In genomic region chr2:93415281-93415680, GRCm38 (mm10) we compare ENCODE assay signal across 8 mouse cellular contexts. TPM values are rescaled to one million over a fixed set of nuclear protein-coding genes. Genes with fewer than 3 reads are reported as not detected.
A peak's percentile ranks its signal among the peaks of the same experiment; 100 is the strongest.
DNase-seq lines count a peak whose midpoint lies in the region; ATAC-seq and TF ChIP-seq lines count a peak whose summit lies in the region.

No protein-coding gene starts in this region.

- H3K4me2 ChIP-seq in heart, postnatal 0 days (ENCODE audit: low read depth, low read length), result no peak overlapping the region

- no peaks in the 10 kb centered on the region for H3K79me2 ChIP-seq in MEL (ENCODE audit: control insufficient read depth, insufficient read depth, low read length, poor library complexity)

- 35% methylated on average over 5 of the region's 5 CpGs for WGBS in heart, postnatal 0 days

- peak; percentile 18 for DNase-seq in heart, postnatal 0 days (ENCODE audit: low spot score)
- no peak for DNase-seq in heart, adult 8-10 months (ENCODE audit: low spot score)
- DNase-seq in 416B (ENCODE audit: low read depth) (peak; percentile 28), MEL (ENCODE audit: low read depth, low spot score) (peak; percentile 66)
- DNase-seq in testis, postnatal 14 days (ENCODE audit: low spot score), result peak; percentile 39
- DNase-seq in cerebellum, adult 9-11 months, result no peak

- H3K4me1 ChIP-seq in heart, postnatal 0 days (ENCODE audit: control insufficient read depth, insufficient read depth), result no peaks in the 10 kb centered on the region
- peaks cover 11 to 16% of the 10 kb centered on the region in 2 experiments; a peak in 3 of 4 replicates for H3K4me1 ChIP-seq in MEL (ENCODE audit: control insufficient read depth in 1 of 2, insufficient read depth in 2 of 2, low read length in 2 of 2)

- H3K27ac ChIP-seq in heart, postnatal 0 days (ENCODE audit: low read depth), result no peak overlapping the region
- H3K27ac ChIP-seq in MEL (ENCODE audit: control insufficient read depth, low read depth, low read length), result no peak overlapping the region

- peak; percentile 64 for TF ChIP-seq RAD21 in MEL (IDR thresholded peaks at IDR 0.05; ENCODE audit: low read depth, low read length)

- TF ChIP-seq EP300 in heart, postnatal 0 days (IDR thresholded peaks at IDR 0.05; ENCODE audit: low read depth), result no peak
- no peak for TF ChIP-seq EP300 in MEL (IDR thresholded peaks at IDR 0.05; ENCODE audit: low read depth in 1 of 2, low read length in 2 of 2)

- H3K9me3 ChIP-seq in heart, postnatal 0 days (replicated peaks; ENCODE audit: control insufficient read depth, low read length), result no peaks in the 10 kb centered on the region
- H3K9me3 ChIP-seq in MEL (replicated peaks; ENCODE audit: insufficient read depth, low read length), result no peaks in the 10 kb centered on the region

- ATAC-seq in heart, postnatal 0 days (ENCODE audit: insufficient read depth, low read depth), result no peak
- peak; percentile 41; the same call in 1 of the 2 replicates for ATAC-seq in granulocyte monocyte progenitor cell, adult 5-6 weeks (replicated peaks; ENCODE audit: poor library complexity, severe bottlenecking)
- 0 out of 2 replicates have a peak, but pooled peaks have one; percentile 30 for ATAC-seq in megakaryocyte, adult 5-6 weeks (ENCODE audit: poor library complexity, severe bottlenecking)

- peak; percentile 61 for TF ChIP-seq CTCF in heart, postnatal 0 days (IDR thresholded peaks at IDR 0.05; ENCODE audit: low read depth)
- peak; percentile 89 to 93 (median 91) for TF ChIP-seq CTCF in MEL (IDR thresholded peaks at IDR 0.05 in 2 of 3, conservative IDR thresholded peaks at IDR 0.05 in 1 of 3; ENCODE audit: control insufficient read depth in 1 of 3, insufficient read depth in 1 of 3, low read depth in 2 of 3, low read length in 3 of 3, poor library complexity in 1 of 3, severe bottlenecking in 1 of 3)

- H3K4me3 ChIP-seq in heart, postnatal 0 days (ENCODE audit: low read depth, low read length), result no peak overlapping the region
- no peak overlapping the region for H3K4me3 ChIP-seq in MEL (ENCODE audit: control insufficient read depth in 1 of 2, insufficient read depth in 1 of 2, low read depth in 2 of 2, low read length in 2 of 2)

- no peak overlapping the region for H3K9ac ChIP-seq in heart, postnatal 0 days (replicated peaks; ENCODE audit: low read depth, low read length)
- no peak overlapping the region for H3K9ac ChIP-seq in MEL (ENCODE audit: control insufficient read depth, low read depth, low read length, poor library complexity, severe bottlenecking)

- no peaks in the 10 kb centered on the region for H3K36me3 ChIP-seq in heart, postnatal 0 days (replicated peaks; ENCODE audit: control insufficient read depth, insufficient read depth, low read length)
- peaks cover 0 to 9% of the 10 kb centered on the region in 2 experiments; a peak in 3 of 4 replicates for H3K36me3 ChIP-seq in MEL (ENCODE audit: control insufficient read depth in 1 of 2, insufficient read depth in 2 of 2, low read length in 2 of 2)

- TF ChIP-seq POLR2A in MEL (IDR thresholded peaks at IDR 0.05; ENCODE audit: control insufficient read depth in 1 of 2, insufficient read depth in 1 of 2, low read depth in 1 of 2, low read length in 2 of 2, poor library complexity in 1 of 2), result no peak

- H3K27me3 ChIP-seq in heart, postnatal 0 days (ENCODE audit: control insufficient read depth, insufficient read depth, low read length), result no peaks in the 10 kb centered on the region
- peaks cover 0 to 2% of the 10 kb centered on the region in 2 experiments; a peak in 1 of 4 replicates for H3K27me3 ChIP-seq in MEL (ENCODE audit: control insufficient read depth in 1 of 2, insufficient read depth in 2 of 2, low read length in 2 of 2)

TF ChIP-seq in MEL, 35 proteins besides CTCF, POLR2A, EP300 and RAD21:
- TF ChIP-seq SMC3 (IDR thresholded peaks at IDR 0.05; ENCODE audit: low read depth, low read length) (peak; percentile 86), NRF1 (IDR thresholded peaks at IDR 0.05; ENCODE audit: insufficient read depth, low read depth, low read length, poor library complexity, severe bottlenecking) (0 out of 2 replicates have a peak, but pooled peaks have one; percentile 7), ZC3H11A (IDR thresholded peaks at IDR 0.05; ENCODE audit: low read depth, low read length) (peak; percentile 51), CHD2 (IDR thresholded peaks at IDR 0.05; ENCODE audit: low read length) (no peak)

RNA-seq across cellular contexts. Expression of gene Cd82, which starts 47.7 kb away (rescaled TPM):
- 14.8 and 15.0 TPM in 2 replicates for total RNA-seq in heart, postnatal 0 days (2014; rRNA removed; ENCODE audit: low replicate concordance)
- polyA plus RNA-seq in heart, postnatal 0 days (2015; fragmentation: Nextera tagmentation; extraction: Ambion mirVana), result 15.4 and 17.1 TPM in 2 replicates
- total RNA-seq in heart, adult 8-10 months (2022), result 10 to 100 TPM; 15.6 to 24.4 (median 17.1) TPM
- 24.4 and 37.6 TPM in 2 replicates for total RNA-seq in MEL (2012; rRNA removed)
- polyA plus RNA-seq in MEL (2012; ENCODE audit: insufficient read depth in 1 of 2, insufficient read length in 2 of 2, low read depth in 1 of 2, low replicate concordance in 2 of 2, missing spikeins in 1 of 2), result 10 to 100 TPM in 1 of 2 experiments, not detected in 1; 59.7 TPM
- total RNA-seq in granulocyte monocyte progenitor cell, adult 5-6 weeks (2014; fragmentation: Nextera tagmentation), result 17.7 and 22.8 TPM in 2 replicates
- 11.3 and 23.5 TPM in 2 replicates for total RNA-seq in granulocyte monocyte progenitor cell, adult 5-6 weeks (2017)
- 28.0 and 30.1 TPM in 2 replicates for total RNA-seq in megakaryocyte, adult 5-6 weeks (2015)
- 43.1 and 45.3 TPM in 2 replicates for total RNA-seq in megakaryocyte, adult 5-6 weeks (2017)

Comparison
In these comparisons a context has a peak if more than half of its experiments do, and no peak if none do; other contexts are left out.
1. DNase-seq: peak in heart, postnatal 0 days (single experiment), 416B (single experiment), MEL (single experiment) and testis, postnatal 14 days (single experiment); none in heart, adult 8-10 months (single experiment) and cerebellum, adult 9-11 months (single experiment).